Mouse (Mus musculus): ENCODE results near the gene Tcf3. TPM values are rescaled to one million over a fixed set of nuclear protein-coding genes. Genes with fewer than 3 reads are reported as not detected.

The Tcf3 gene
- polyA plus RNA-seq, 2 experiments, result 129 to 191 TPM

GRCm38 (mm10) chr10:80382641-80383365 lies 50.6 kb downstream of the Tcf3 start:
- TF ChIP-seq POLR2A (IDR thresholded peaks at IDR 0.05; ENCODE audit: borderline replicate concordance, extremely low read depth, insufficient read depth, insufficient read length), result no peak
- H3K4me3 ChIP-seq (replicated peaks; ENCODE audit: low read length), result no peak overlapping the region
- no peak overlapping the region for H3K4me2 ChIP-seq (replicated peaks; ENCODE audit: low read depth, low read length, severe bottlenecking)
- no peaks in the 10 kb centered on the region for H3K9me3 ChIP-seq (ENCODE audit: control insufficient read depth, low read length)
- no peak overlapping the region for H3K9ac ChIP-seq (ENCODE audit: low read depth, low read length, severe bottlenecking)
- WGBS, result 74% methylated on average over 7 of the region's 7 CpGs
- DNase-seq (ENCODE audit: low spot score), result no peak
- no peak for ATAC-seq (ENCODE audit: low FRiP score, low read depth)
- H3K27ac ChIP-seq (replicated peaks; ENCODE audit: low read depth, low read length), result no peak overlapping the region
- H3K36me3 ChIP-seq (ENCODE audit: control insufficient read depth, insufficient read depth, low read length), result peaks cover 55% of the 10 kb centered on the region
- no peaks in the 10 kb centered on the region for H3K27me3 ChIP-seq (ENCODE audit: control insufficient read depth, insufficient read depth, low read length)
- peaks cover 14% of the 10 kb centered on the region for H3K4me1 ChIP-seq (ENCODE audit: control insufficient read depth, insufficient read depth, low read length)

- ATAC-seq (ENCODE audit: low FRiP score, low read depth) (no peak), DNase-seq (ENCODE audit: low spot score) (no peak)
- TF ChIP-seq POLR2A (IDR thresholded peaks at IDR 0.05; ENCODE audit: borderline replicate concordance, extremely low read depth, insufficient read depth, insufficient read length), result no peak
- 49% methylated on average over 10 of the region's 10 CpGs for WGBS
- no peaks in the 10 kb centered on the region for H3K27me3 ChIP-seq (ENCODE audit: control insufficient read depth, insufficient read depth, low read length)
- H3K9ac ChIP-seq (ENCODE audit: low read depth, low read length, severe bottlenecking), result no peak overlapping the region
- no peak overlapping the region for H3K27ac ChIP-seq (replicated peaks; ENCODE audit: low read depth, low read length)
- H3K9me3 ChIP-seq (ENCODE audit: control insufficient read depth, low read length), result no peaks in the 10 kb centered on the region
- H3K4me2 ChIP-seq (replicated peaks; ENCODE audit: low read depth, low read length, severe bottlenecking), result no peak overlapping the region
- H3K36me3 ChIP-seq (ENCODE audit: control insufficient read depth, insufficient read depth, low read length), result peaks cover 36% of the 10 kb centered on the region
- H3K4me1 ChIP-seq (ENCODE audit: control insufficient read depth, insufficient read depth, low read length), result no peaks in the 10 kb centered on the region
- no peak overlapping the region for H3K4me3 ChIP-seq (replicated peaks; ENCODE audit: low read length)
Measured at GRCm38 (mm10) chr10:80377716-80378115, 55.7 kb downstream of the Tcf3 start.

- DNase-seq (ENCODE audit: low spot score) (peak; percentile 94), ATAC-seq (ENCODE audit: low FRiP score, low read depth) (peak; percentile 48; the same call in 1 of the 2 replicates)
- Histone ChIP-seq H3K36me3 (ENCODE audit: control insufficient read depth, insufficient read depth, low read length) (peaks cover 20% of the 10 kb centered on the region), H3K9ac (ENCODE audit: low read depth, low read length, severe bottlenecking) (no peak overlapping the region), H3K4me1 (ENCODE audit: control insufficient read depth, insufficient read depth, low read length) (peaks cover 7% of the 10 kb centered on the region), H3K27ac (replicated peaks; ENCODE audit: low read depth, low read length) (no peak overlapping the region), H3K9me3 (ENCODE audit: control insufficient read depth, low read length) (no peaks in the 10 kb centered on the region), H3K27me3 (ENCODE audit: control insufficient read depth, insufficient read depth, low read length) (no peaks in the 10 kb centered on the region), H3K4me2 (replicated peaks; ENCODE audit: low read depth, low read length, severe bottlenecking) (no peak overlapping the region), H3K4me3 (replicated peaks; ENCODE audit: low read length) (no peak overlapping the region)
- 3% methylated on average over 7 of the region's 7 CpGs for WGBS
- TF ChIP-seq POLR2A (IDR thresholded peaks at IDR 0.05; ENCODE audit: borderline replicate concordance, extremely low read depth, insufficient read depth, insufficient read length), result 0 out of 2 replicates have a peak, but pooled peaks have one; percentile 21
Measured at GRCm38 (mm10) chr10:80376160-80376559, 57.3 kb downstream of the Tcf3 start.

GRCm38 (mm10) chr10:80374063-80374462 lies 59.4 kb downstream of the Tcf3 start:
- Histone ChIP-seq H3K4me1 (ENCODE audit: control insufficient read depth, insufficient read depth, low read length) (peaks cover 7% of the 10 kb centered on the region), H3K9ac (ENCODE audit: low read depth, low read length, severe bottlenecking) (no peak overlapping the region)
- peak; percentile 56 for DNase-seq (ENCODE audit: low spot score)

GRCm38 (mm10) chr10:80372706-80373105 lies 60.7 kb downstream of the Tcf3 start:
- Histone ChIP-seq H3K27me3 (ENCODE audit: control insufficient read depth, insufficient read depth, low read length) (no peaks in the 10 kb centered on the region), H3K27ac (replicated peaks; ENCODE audit: low read depth, low read length) (no peak overlapping the region), H3K4me2 (replicated peaks; ENCODE audit: low read depth, low read length, severe bottlenecking) (no peak overlapping the region), H3K36me3 (ENCODE audit: control insufficient read depth, insufficient read depth, low read length) (no peaks in the 10 kb centered on the region), H3K9me3 (ENCODE audit: control insufficient read depth, low read length) (no peaks in the 10 kb centered on the region), H3K4me3 (replicated peaks; ENCODE audit: low read length) (no peak overlapping the region), H3K4me1 (ENCODE audit: control insufficient read depth, insufficient read depth, low read length) (peaks cover 7% of the 10 kb centered on the region), H3K9ac (ENCODE audit: low read depth, low read length, severe bottlenecking) (no peak overlapping the region)
- 73% methylated on average over 6 of the region's 6 CpGs for WGBS
- DNase-seq (ENCODE audit: low spot score) (no peak), ATAC-seq (ENCODE audit: low FRiP score, low read depth) (no peak)
- no peak for TF ChIP-seq POLR2A (IDR thresholded peaks at IDR 0.05; ENCODE audit: borderline replicate concordance, extremely low read depth, insufficient read depth, insufficient read length)

More at GRCm38 (mm10) chr10:80374063-80374462, 59.4 kb downstream of the Tcf3 start:
- WGBS, result 22% methylated on average over 6 of the region's 6 CpGs
- H3K27me3 ChIP-seq (ENCODE audit: control insufficient read depth, insufficient read depth, low read length), result no peaks in the 10 kb centered on the region
- no peaks in the 10 kb centered on the region for H3K9me3 ChIP-seq (ENCODE audit: control insufficient read depth, low read length)
- ATAC-seq (ENCODE audit: low FRiP score, low read depth), result no peak
- TF ChIP-seq POLR2A (IDR thresholded peaks at IDR 0.05; ENCODE audit: borderline replicate concordance, extremely low read depth, insufficient read depth, insufficient read length), result no peak
- H3K27ac ChIP-seq (replicated peaks; ENCODE audit: low read depth, low read length), result no peak overlapping the region
- H3K36me3 ChIP-seq (ENCODE audit: control insufficient read depth, insufficient read depth, low read length), result 0 out of 2 replicates have a peak, but pooled peaks cover 1% of the 10 kb centered on the region
- H3K4me3 ChIP-seq (replicated peaks; ENCODE audit: low read length), result no peak overlapping the region
- no peak overlapping the region for H3K4me2 ChIP-seq (replicated peaks; ENCODE audit: low read depth, low read length, severe bottlenecking)
